Mouse (Mus musculus) large intestine, adult 2 months (tissue): Measurements from ENCODE around the gene Myo15b. TPM values are rescaled to one million over a fixed set of nuclear protein-coding genes. Genes with fewer than 3 reads are reported as not detected.
A peak's percentile ranks its signal among the peaks of the same experiment; 100 is the strongest.

Experiments used
- DNase-seq: peaks from one replicate; pipeline ENCODE4 v3.0.0-alpha.2; 2012; ENCODE audit warnings: low read depth, low spot score
- WGBS: fragments of 180-500 bp; shearing (Covaris S2); methylation state at CpG from one replicate; pipeline ENCODE4 v1.1.7; 2018; 5-methylcytosine and 5-hydroxymethylcytosine counted together
- polyA plus RNA-seq: library from polyadenylated mRNA; depleted of rRNA; stranded (reverse); fragments of >200 nt; gene quantifications from 2 replicates; pipeline ENCODE4 v1.2.3, GENCODE M21; 2012; rRNA removed

Gene Myo15b
- 696 and 883 TPM in 2 replicates for polyA plus RNA-seq

- WGBS, result 44% methylated on average over 27 of the region's 27 CpGs
- no peak for DNase-seq
Measured at GRCm38 (mm10) chr11:115858354-115858753, at the start of gene Myo15b. TSS of gene Myo15b (plus strand) at chr11:115858406.

GRCm38 (mm10) chr11:115808696-115809310 lies 49.4 kb upstream of the Myo15b start:
- 41% methylated on average over 10 of the region's 10 CpGs for WGBS
- no peak for DNase-seq

- DNase-seq, result no peak
- 40% methylated on average over 8 of the region's 8 CpGs for WGBS
Measured at GRCm38 (mm10) chr11:115809311-115809781, 48.9 kb upstream of the Myo15b start.

- 29% methylated on average over 14 of the region's 14 CpGs for whole genome bisulfite sequencing
- DNase-seq, result no peak
Measured at GRCm38 (mm10) chr11:115810377-115810776, 47.8 kb upstream of the Myo15b start.

GRCm38 (mm10) chr11:115811381-115812093 lies 46.7 kb upstream of the Myo15b start:
- WGBS, result 42% methylated on average over 20 of the region's 20 CpGs
- no peak for DNase-seq

- 22% methylated on average over 7 of the region's 7 CpGs for WGBS
- DNase-seq, result no peak
Measured at GRCm38 (mm10) chr11:115812095-115812494, 46.1 kb upstream of the Myo15b start.

- DNase-seq, result no peak
- 3% methylated on average over 28 of the region's 28 CpGs for WGBS
Measured at GRCm38 (mm10) chr11:115812533-115813420, 45.4 kb upstream of the Myo15b start.

- DNase-seq, result peak; percentile 86
- WGBS, result under 1% methylated on average over 43 of the region's 44 CpGs
Measured at GRCm38 (mm10) chr11:115813507-115814296, 44.5 kb upstream of the Myo15b start, which contains the start of gene Caskin2. TSS of gene Caskin2 (minus strand) at chr11:115813639.

- no peak for DNase-seq
- WGBS, result 1% methylated on average over 83 of the region's 84 CpGs
Measured at GRCm38 (mm10) chr11:115814605-115815450, 43.4 kb upstream of the Myo15b start, which contains the start of gene Tsen54. TSS of gene Tsen54 (plus strand) at chr11:115814724.

GRCm38 (mm10) chr11:115817331-115817730 lies 40.9 kb upstream of the Myo15b start:
- 81% methylated on average over 5 of the region's 5 CpGs for WGBS
- DNase-seq, result no peak

GRCm38 (mm10) chr11:115819915-115820623 lies 38.1 kb upstream of the Myo15b start:
- 88% methylated on average over 16 of the region's 16 CpGs for WGBS
- no peak for DNase-seq

GRCm38 (mm10) chr11:115821001-115821400 lies 37.2 kb upstream of the Myo15b start:
- DNase-seq, result no peak
- 56% methylated on average over 4 of the region's 4 CpGs for WGBS

- WGBS, result under 1% methylated on average over 87 of the region's 87 CpGs
Measured at GRCm38 (mm10) chr11:115823774-115824740, 34.1 kb upstream of the Myo15b start, which contains the start of gene Llgl2. TSS of gene Llgl2 (plus strand) at chr11:115824049.

GRCm38 (mm10) chr11:115824813-115825212 lies 33.4 kb upstream of the Myo15b start:
- WGBS, result 16% methylated on average over 11 of the region's 11 CpGs
- DNase-seq, result no peak

More at GRCm38 (mm10) chr11:115823774-115824740, 34.1 kb upstream of the Myo15b start, which contains the start of gene Llgl2:
- peak; percentile 92 for DNase-seq

- no peak for DNase-seq
- 57% methylated on average over 5 of the region's 5 CpGs for whole genome bisulfite sequencing
Measured at GRCm38 (mm10) chr11:115826487-115826886, 31.7 kb upstream of the Myo15b start.

GRCm38 (mm10) chr11:115827624-115828023 lies 30.6 kb upstream of the Myo15b start:
- no peak for DNase-seq
- WGBS, result 53% methylated on average over 6 of the region's 6 CpGs
